Mouse (Mus musculus) embryonic facial prominence, embryonic 13.5 days (tissue): ENCODE results near the gene Rpl4. TPM values are rescaled to one million over a fixed set of nuclear protein-coding genes. Genes with fewer than 3 reads are reported as not detected.

Experiments used
- ATAC-seq: fragments of 200-750 bp; cut with Nextera tagmentation; 2 replicates; pipeline ENCODE4 v1.8.0; 2017; ENCODE audit warnings: low read depth; ENCODE audit not compliant: insufficient number of reproducible peaks, insufficient read depth, low FRiP score, low TSS enrichment
- H3K27ac ChIP-seq: fragments of 300-500 bp; sonication (generic); 2 replicates; pipeline ENCODE4 v1.5.1; 2015; ENCODE audit warnings: moderate library complexity, mild to moderate bottlenecking, inconsistent platforms
- H3K27me3 ChIP-seq: fragments of 300-500 bp; sonication (generic); 2 replicates; pipeline ENCODE4 v1.6.1; 2015; ENCODE audit warnings: mild to moderate bottlenecking, inconsistent platforms
- H3K36me3 ChIP-seq: fragments of 300-500 bp; sonication (generic); 2 replicates; pipeline ENCODE4 v1.6.1; 2015; ENCODE audit warnings: mild to moderate bottlenecking, inconsistent platforms
- H3K4me1 ChIP-seq: fragments of 300-500 bp; sonication (generic); 2 replicates; pipeline ENCODE4 v1.6.1; 2015; ENCODE audit warnings: inconsistent platforms
- H3K4me2 ChIP-seq: fragments of 300-500 bp; sonication (generic); 2 replicates; pipeline ENCODE4 v1.6.1; 2015; ENCODE audit warnings: moderate library complexity, mild to moderate bottlenecking, inconsistent platforms
- H3K4me3 ChIP-seq: fragments of 300-500 bp; sonication (generic); 2 replicates; pipeline ENCODE4 v1.5.1; 2015; ENCODE audit warnings: mild to moderate bottlenecking, inconsistent platforms
- H3K9ac ChIP-seq: fragments of 300-500 bp; sonication (generic); 2 replicates; pipeline ENCODE4 v1.6.1; 2015; ENCODE audit warnings: mild to moderate bottlenecking, inconsistent platforms
- H3K9me3 ChIP-seq: fragments of 300-500 bp; sonication (generic); 2 replicates; pipeline ENCODE4 v1.6.1; 2016; ENCODE audit warnings: inconsistent platforms
- WGBS: fragments of 180-500 bp; shearing (Covaris S2); methylation state at CpG from one replicate; pipeline ENCODE4 v1.1.7; 2015; ENCODE audit warnings: mixed read lengths; 5-methylcytosine and 5-hydroxymethylcytosine counted together
- microRNA-seq: library from miRNA; unstranded; fragments of <30 nt; microRNA quantifications from one replicate; pipeline ENCODE4, GENCODE M21; 2016
- polyA plus RNA-seq: library from polyadenylated mRNA; unstranded; fragments of >200 nt; fragmentation: Nextera tagmentation; extraction: Ambion mirVana; gene quantifications from 2 replicates; pipeline ENCODE4 v1.2.1, GENCODE M21; 2015

Rpl4 gene
- polyA plus RNA-seq, 1 experiment from 2014 or later, result 1,232 TPM

- no peaks in the 10 kb centered on the region for H3K9me3 ChIP-seq
- no peak overlapping the region for H3K4me3 ChIP-seq
- peak overlapping the region; percentile 51; the same call in 1 of the 2 replicates for H3K27ac ChIP-seq
- H3K27me3 ChIP-seq, result no peaks in the 10 kb centered on the region
- H3K4me1 ChIP-seq, result peaks cover 14% of the 10 kb centered on the region
- ATAC-seq, result no peak
- WGBS, result 59% methylated on average over 10 of the region's 10 CpGs
- H3K9ac ChIP-seq, result no peak overlapping the region
- peak overlapping the region; percentile 14; the same call in 1 of the 2 replicates for H3K4me2 ChIP-seq
- no peaks in the 10 kb centered on the region for H3K36me3 ChIP-seq
Measured at GRCm38 (mm10) chr9:64219772-64220420, 46.7 kb downstream of the Rpl4 start.

- no peaks in the 10 kb centered on the region for H3K27me3 ChIP-seq
- WGBS, result 73% methylated on average over 1 of the region's 1 CpGs
- H3K9me3 ChIP-seq, result no peaks in the 10 kb centered on the region
- peaks cover 14% of the 10 kb centered on the region for H3K4me1 ChIP-seq
- H3K36me3 ChIP-seq, result no peaks in the 10 kb centered on the region
- no peak overlapping the region for H3K27ac ChIP-seq
- H3K4me2 ChIP-seq, result no peak overlapping the region
- no peak for ATAC-seq
- H3K4me3 ChIP-seq, result no peak overlapping the region
- H3K9ac ChIP-seq, result no peak overlapping the region
Measured at GRCm38 (mm10) chr9:64220603-64221002, 47.4 kb downstream of the Rpl4 start.

GRCm38 (mm10) chr9:64221480-64221879 lies 48.3 kb downstream of the Rpl4 start:
- no peak overlapping the region for H3K27ac ChIP-seq
- H3K4me2 ChIP-seq, result no peak overlapping the region
- ATAC-seq, result no peak
- peaks cover 14% of the 10 kb centered on the region for H3K4me1 ChIP-seq
- H3K4me3 ChIP-seq, result no peak overlapping the region
- no peaks in the 10 kb centered on the region for H3K27me3 ChIP-seq
- H3K9me3 ChIP-seq, result no peaks in the 10 kb centered on the region
- H3K9ac ChIP-seq, result no peak overlapping the region
- no peaks in the 10 kb centered on the region for H3K36me3 ChIP-seq
- WGBS, result 79% methylated on average over 4 of the region's 4 CpGs

- 52% methylated on average over 2 of the region's 2 CpGs for WGBS
- Histone ChIP-seq H3K27ac (no peak overlapping the region), H3K9ac (no peak overlapping the region), H3K4me2 (no peak overlapping the region), H3K4me3 (no peak overlapping the region), H3K4me1 (peaks cover 14% of the 10 kb centered on the region), H3K27me3 (no peaks in the 10 kb centered on the region), H3K9me3 (no peaks in the 10 kb centered on the region), H3K36me3 (no peaks in the 10 kb centered on the region)
- ATAC-seq, result no peak
Measured at GRCm38 (mm10) chr9:64222098-64222497, 48.9 kb downstream of the Rpl4 start.

GRCm38 (mm10) chr9:64225805-64226204 lies 52.6 kb downstream of the Rpl4 start:
- Histone ChIP-seq H3K9ac (no peak overlapping the region), H3K36me3 (no peaks in the 10 kb centered on the region)
- ATAC-seq, result no peak

GRCm38 (mm10) chr9:64227736-64228135 lies 54.6 kb downstream of the Rpl4 start:
- H3K4me1 ChIP-seq, result peaks cover 37% of the 10 kb centered on the region
- WGBS, result 82% methylated on average over 12 of the region's 12 CpGs
- no peak overlapping the region for H3K27ac ChIP-seq
- H3K36me3 ChIP-seq, result no peaks in the 10 kb centered on the region
- no peak overlapping the region for H3K4me3 ChIP-seq
- no peak overlapping the region for H3K4me2 ChIP-seq
- ATAC-seq, result no peak
- no peak overlapping the region for H3K9ac ChIP-seq
- H3K27me3 ChIP-seq, result no peaks in the 10 kb centered on the region
- H3K9me3 ChIP-seq, result no peaks in the 10 kb centered on the region

More at GRCm38 (mm10) chr9:64225805-64226204, 52.6 kb downstream of the Rpl4 start:
- Histone ChIP-seq H3K4me3 (no peak overlapping the region), H3K27ac (no peak overlapping the region), H3K4me2 (no peak overlapping the region), H3K9me3 (no peaks in the 10 kb centered on the region), H3K4me1 (peaks cover 18% of the 10 kb centered on the region), H3K27me3 (no peaks in the 10 kb centered on the region)

Small RNA genes lying within 50 kb of the gene (microRNA-seq; reads per million reads assigned to microRNA genes)
- not detected for gene Gm24106

Other genes with a start within 250 kb of the Rpl4 start
- gene Smad6, start 151.3 kb upstream of the Rpl4 start, polyA plus RNA-seq, result 16.7 and 17.4 TPM in 2 replicates
- gene Lctl, start 56.2 kb upstream of the Rpl4 start, polyA plus RNA-seq, result not detected in 2 replicates
- gene Zwilch, start 271 bp upstream of the Rpl4 start, polyA plus RNA-seq, result 21.9 and 22.7 TPM in 2 replicates
- 33.1 and 36.8 TPM in 2 replicates for gene Snapc5, start 5.9 kb downstream of the Rpl4 start, polyA plus RNA-seq
- 3.5 and 5.5 TPM in 2 replicates for gene Uchl4, start 61.8 kb downstream of the Rpl4 start, polyA plus RNA-seq
- gene Map2k1, start 80.3 kb downstream of the Rpl4 start, polyA plus RNA-seq, result 82.8 and 87.1 TPM in 2 replicates
- 219 and 245 TPM in 2 replicates for gene Tipin, start 108.2 kb downstream of the Rpl4 start, polyA plus RNA-seq
- 19.4 and 20.7 TPM in 2 replicates for gene Dis3l, start 167.9 kb downstream of the Rpl4 start, polyA plus RNA-seq
- 1.8 and 2.0 TPM in 2 replicates for gene Megf11, start 212.3 kb downstream of the Rpl4 start, polyA plus RNA-seq